Mouse (Mus musculus) liver, embryonic 15.5 days (tissue): ENCODE measurements around the gene Narfl. TPM values are rescaled to one million over a fixed set of nuclear protein-coding genes. Genes with fewer than 3 reads are reported as not detected.

Source experiments
- ATAC-seq: fragments of 200-750 bp; cut with Nextera tagmentation; 2 replicates; pipeline ENCODE4 v1.8.0; 2017; ENCODE audit warnings: moderate number of reproducible peaks, mild to moderate bottlenecking, moderate library complexity; ENCODE audit not compliant: insufficient read depth
- H3K27ac ChIP-seq: fragments of 300-500 bp; sonication (generic); replicated peaks from 2 replicates; pipeline ENCODE4 v1.5.1; 2015; ENCODE audit warnings: mild to moderate bottlenecking, inconsistent platforms
- H3K27me3 ChIP-seq: fragments of 300-500 bp; sonication (generic); 2 replicates; pipeline ENCODE4 v1.6.1; 2015; ENCODE audit warnings: mild to moderate bottlenecking, inconsistent platforms
- H3K36me3 ChIP-seq: fragments of 300-500 bp; sonication (generic); replicated peaks from 2 replicates; pipeline ENCODE4 v1.6.1; 2015; ENCODE audit warnings: moderate library complexity, mild to moderate bottlenecking, inconsistent platforms
- H3K4me1 ChIP-seq: fragments of 300-500 bp; sonication (generic); replicated peaks from 2 replicates; pipeline ENCODE4 v1.6.1; 2015; ENCODE audit warnings: inconsistent platforms
- H3K4me2 ChIP-seq: fragments of 300-500 bp; sonication (generic); 2 replicates; pipeline ENCODE4 v1.6.1; 2015; ENCODE audit warnings: moderate library complexity, mild to moderate bottlenecking, inconsistent platforms
- H3K4me3 ChIP-seq: fragments of 300-500 bp; sonication (generic); replicated peaks from 2 replicates; pipeline ENCODE4 v1.5.1; 2015; ENCODE audit warnings: mild to moderate bottlenecking, inconsistent platforms
- H3K9ac ChIP-seq: fragments of 300-500 bp; sonication (generic); 2 replicates; pipeline ENCODE4 v1.6.1; 2015; ENCODE audit warnings: moderate library complexity, mild to moderate bottlenecking, inconsistent platforms
- H3K9me3 ChIP-seq: fragments of 300-500 bp; sonication (generic); replicated peaks from 2 replicates; pipeline ENCODE4 v1.6.1; 2016; ENCODE audit warnings: inconsistent platforms
- WGBS: fragments of 180-500 bp; shearing (Covaris S2); methylation state at CpG from one replicate; pipeline ENCODE4 v1.1.7; 2015; ENCODE audit warnings: mixed read lengths; ENCODE audit not compliant: insufficient replicate concordance; 5-methylcytosine and 5-hydroxymethylcytosine counted together
- polyA plus RNA-seq: library from polyadenylated mRNA; unstranded; fragments of >200 nt; fragmentation: Nextera tagmentation; extraction: Ambion mirVana; gene quantifications from 2 replicates; pipeline ENCODE4 v1.2.1, GENCODE M21; 2015

The Narfl gene
- polyA plus RNA-seq, 1 experiment from 2014 or later: 13.2 TPM

DNA sequence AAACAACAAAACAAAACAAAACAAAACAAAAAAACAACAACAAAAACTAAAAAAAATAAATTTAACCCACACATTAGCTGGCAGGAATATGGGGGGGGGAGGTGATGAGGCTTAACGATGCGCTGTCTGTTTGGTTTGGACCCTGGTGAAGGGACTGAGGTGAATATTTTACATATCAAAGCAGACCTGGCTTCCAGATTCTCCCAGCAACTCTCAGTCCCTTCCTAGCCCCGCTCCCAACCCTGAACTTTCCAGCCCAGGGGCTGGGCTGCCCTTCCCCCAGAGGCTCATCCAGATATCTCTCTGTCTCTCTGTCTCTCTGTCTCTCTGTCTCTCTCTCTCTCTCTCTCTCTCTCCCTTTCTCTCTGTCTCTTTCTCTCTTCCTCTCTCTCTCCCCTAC, 11.0 kb upstream of the Narfl start:
- WGBS: 18% methylated on average over 3 of the region's 3 CpGs
- H3K4me1 ChIP-seq: no peaks in the 10 kb centered on the region
- no peaks in the 10 kb centered on the region for H3K36me3 ChIP-seq
- peaks cover 14% of the 10 kb centered on the region for H3K27me3 ChIP-seq
- no peak overlapping the region for H3K4me3 ChIP-seq
- no peak for ATAC-seq
- H3K9me3 ChIP-seq: no peaks in the 10 kb centered on the region
- no peak overlapping the region for H3K9ac ChIP-seq
- H3K4me2 ChIP-seq: no peak overlapping the region
- H3K27ac ChIP-seq: no peak overlapping the region

DNA sequence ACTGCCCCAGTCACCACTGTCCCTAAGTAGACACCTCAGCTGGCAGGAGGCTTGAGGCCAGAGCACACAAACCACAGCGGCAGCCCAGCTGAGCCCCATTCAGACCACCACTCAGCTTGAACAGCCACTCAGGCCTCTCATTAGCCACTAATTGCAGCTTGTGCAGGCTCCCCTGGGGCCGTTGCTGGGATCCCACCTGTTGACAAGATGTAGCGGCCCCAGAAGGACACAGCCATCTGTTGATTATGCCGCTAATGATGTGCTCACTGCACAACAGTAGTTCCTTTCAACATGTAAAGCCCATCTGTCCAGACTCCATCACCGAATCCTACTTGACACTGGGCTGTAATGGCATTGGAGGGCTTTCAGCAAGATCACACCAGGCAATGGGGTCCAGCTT, 7.7 kb upstream of the Narfl start:
- H3K27me3 ChIP-seq: peaks cover 19% of the 10 kb centered on the region
- 54% methylated on average over 5 of the region's 5 CpGs for WGBS
- no peaks in the 10 kb centered on the region for H3K36me3 ChIP-seq
- H3K9me3 ChIP-seq: no peaks in the 10 kb centered on the region
- ATAC-seq: no peak
- H3K4me3 ChIP-seq: no peak overlapping the region
- H3K4me2 ChIP-seq: no peak overlapping the region
- H3K9ac ChIP-seq: no peak overlapping the region
- H3K4me1 ChIP-seq: no peaks in the 10 kb centered on the region
- H3K27ac ChIP-seq: no peak overlapping the region

DNA sequence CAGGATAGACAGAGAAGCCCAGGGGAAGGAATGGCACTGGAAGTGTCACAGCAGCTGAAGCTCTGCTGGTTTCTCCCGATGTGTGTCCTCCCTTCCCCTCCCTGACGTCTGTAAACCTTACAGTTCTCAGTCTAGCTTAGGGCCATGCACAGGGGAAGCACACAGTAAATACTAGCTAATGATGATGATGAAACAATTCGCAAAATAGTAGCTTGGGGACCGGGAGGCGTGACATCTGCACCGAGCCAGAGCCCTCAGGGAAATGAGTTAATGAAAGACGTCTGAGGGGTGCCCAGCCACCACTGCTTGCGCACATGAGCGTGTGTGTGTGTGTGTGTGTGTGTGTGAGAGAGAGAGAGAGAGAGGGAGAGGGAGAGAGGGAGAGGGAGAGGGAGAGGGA, 4.2 kb upstream of the Narfl start:
- Histone ChIP-seq H3K27me3 (peaks cover 19% of the 10 kb centered on the region), H3K4me3 (no peak overlapping the region), H3K9ac (no peak overlapping the region), H3K9me3 (no peaks in the 10 kb centered on the region), H3K27ac (no peak overlapping the region), H3K4me2 (no peak overlapping the region), H3K36me3 (no peaks in the 10 kb centered on the region), H3K4me1 (peaks cover 7% of the 10 kb centered on the region)
- no peak for ATAC-seq
- 45% methylated on average over 9 of the region's 9 CpGs for WGBS

DNA sequence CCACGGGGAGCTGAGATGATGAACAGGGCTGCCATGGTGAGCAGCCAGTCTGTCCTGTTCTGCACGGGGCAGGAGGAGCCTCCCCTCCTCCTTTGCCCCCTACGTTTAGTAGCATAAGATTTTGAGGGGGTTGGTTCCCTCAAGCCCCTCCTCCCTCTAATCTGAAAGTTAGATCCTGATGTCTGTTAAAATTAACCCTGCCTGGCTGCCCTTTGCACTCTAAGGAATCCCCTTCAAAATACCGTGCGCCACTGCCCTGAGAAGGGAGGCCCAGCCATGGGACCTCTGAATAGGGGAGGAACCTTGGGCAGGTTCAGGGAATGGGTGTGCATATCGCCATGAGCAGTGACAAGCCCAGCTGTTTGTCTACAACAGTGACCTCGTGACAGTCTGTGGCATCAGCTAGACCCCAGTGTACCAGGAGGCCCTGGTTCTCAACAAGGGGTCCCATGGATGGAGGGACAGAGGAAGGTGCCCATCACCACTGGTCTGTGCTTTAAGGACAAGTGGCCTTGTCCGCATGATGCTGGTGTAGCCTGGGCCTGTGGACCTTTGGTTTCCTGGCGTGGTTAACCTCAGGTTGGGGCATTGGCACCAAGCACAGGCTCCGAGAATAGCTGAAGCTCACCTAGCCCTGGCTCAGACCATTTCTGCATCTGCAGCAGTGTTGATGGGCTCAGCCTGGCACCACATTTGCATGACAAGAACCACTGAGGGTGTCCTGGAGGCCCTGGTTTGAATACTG, 1.9 kb downstream of the Narfl start:
- 64% methylated on average over 10 of the region's 10 CpGs for WGBS
- no peak overlapping the region; the same call in 1 of the 2 replicates for H3K4me2 ChIP-seq
- no peak overlapping the region for H3K27ac ChIP-seq
- no peaks in the 10 kb centered on the region; the same call in none of the 2 replicates for H3K27me3 ChIP-seq
- peaks cover 19% of the 10 kb centered on the region for H3K4me1 ChIP-seq
- ATAC-seq: no peak
- no peak overlapping the region for H3K9ac ChIP-seq
- no peaks in the 10 kb centered on the region for H3K9me3 ChIP-seq
- peaks cover 36% of the 10 kb centered on the region for H3K36me3 ChIP-seq
- no peak overlapping the region for H3K4me3 ChIP-seq

DNA sequence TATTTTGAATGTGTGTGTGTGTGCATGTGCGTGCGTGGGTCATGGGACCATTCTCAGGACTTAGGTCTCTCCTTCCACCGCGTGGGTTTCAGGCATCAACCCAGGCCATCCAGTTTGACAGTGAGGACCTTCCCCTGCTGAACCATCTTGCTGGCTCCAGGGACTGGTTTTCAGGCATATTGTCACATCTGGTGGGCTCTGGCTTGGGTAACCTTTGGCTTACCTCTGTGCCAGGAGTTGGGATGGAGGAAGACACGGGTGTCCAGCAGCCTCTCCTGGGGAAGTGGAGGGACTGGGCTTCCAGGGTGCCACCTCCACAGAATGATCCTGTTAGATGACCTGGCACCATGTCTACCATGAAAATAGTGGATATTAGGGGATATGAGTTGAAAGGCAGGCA, 4.4 kb downstream of the Narfl start:
- Histone ChIP-seq H3K27ac (no peak overlapping the region), H3K4me3 (no peak overlapping the region), H3K36me3 (peaks cover 60% of the 10 kb centered on the region), H3K27me3 (no peaks in the 10 kb centered on the region), H3K9ac (no peak overlapping the region), H3K9me3 (no peaks in the 10 kb centered on the region), H3K4me1 (peaks cover 19% of the 10 kb centered on the region), H3K4me2 (no peak overlapping the region)
- WGBS: 84% methylated on average over 5 of the region's 5 CpGs
- ATAC-seq: no peak

DNA sequence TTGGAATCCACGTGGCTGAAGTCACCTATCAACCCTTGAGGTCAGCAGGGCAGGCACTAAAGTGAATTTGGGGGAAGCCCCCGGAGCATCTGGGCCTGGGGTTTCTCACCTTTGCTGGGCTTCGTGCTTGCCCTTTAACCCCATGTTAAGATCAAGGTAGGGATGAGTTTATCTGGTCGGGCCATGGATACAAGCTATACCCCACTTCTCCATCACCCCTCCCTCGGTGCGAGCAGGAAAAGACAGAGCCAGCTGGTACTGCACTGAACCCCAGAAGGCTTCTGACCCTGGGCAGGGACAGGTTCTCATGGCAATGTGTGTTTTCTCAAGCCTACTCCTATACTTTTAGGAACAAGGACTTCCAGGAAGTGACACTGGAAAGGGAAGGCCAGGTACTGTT, 7.8 kb downstream of the Narfl start:
- Histone ChIP-seq H3K4me2 (no peak overlapping the region), H3K9ac (no peak overlapping the region), H3K27me3 (no peaks in the 10 kb centered on the region), H3K9me3 (no peaks in the 10 kb centered on the region), H3K27ac (no peak overlapping the region), H3K4me3 (no peak overlapping the region), H3K4me1 (peaks cover 18% of the 10 kb centered on the region), H3K36me3 (peaks cover 55% of the 10 kb centered on the region)
- no peak for ATAC-seq
- 73% methylated on average over 6 of the region's 6 CpGs for WGBS

DNA sequence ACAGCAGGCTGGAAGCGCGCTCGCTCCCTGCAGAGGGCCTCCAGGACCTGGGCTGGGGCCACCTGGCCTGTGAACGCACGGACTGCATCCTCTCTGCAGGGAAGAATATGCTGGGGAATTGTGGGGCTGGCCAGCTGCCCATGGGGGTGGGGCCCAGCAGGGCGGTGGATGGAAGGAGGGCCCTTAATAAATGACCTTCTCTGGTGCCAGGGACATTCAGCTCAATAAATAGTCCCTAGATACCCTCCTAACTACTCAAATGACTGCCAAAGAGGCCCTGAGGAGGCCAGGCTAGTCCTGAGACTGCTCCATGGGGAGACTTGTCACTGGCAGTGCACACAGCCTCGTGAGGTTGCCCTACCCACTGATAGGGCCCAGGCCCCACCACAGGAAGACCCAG, 9.5 kb downstream of the Narfl start:
- H3K4me1 ChIP-seq: peaks cover 18% of the 10 kb centered on the region
- no peak for ATAC-seq
- WGBS: 75% methylated on average over 7 of the region's 7 CpGs
- H3K9me3 ChIP-seq: no peaks in the 10 kb centered on the region
- no peak overlapping the region for H3K4me2 ChIP-seq
- no peak overlapping the region for H3K27ac ChIP-seq
- no peaks in the 10 kb centered on the region for H3K27me3 ChIP-seq
- H3K4me3 ChIP-seq: no peak overlapping the region
- H3K36me3 ChIP-seq: peaks cover 47% of the 10 kb centered on the region
- H3K9ac ChIP-seq: no peak overlapping the region

DNA sequence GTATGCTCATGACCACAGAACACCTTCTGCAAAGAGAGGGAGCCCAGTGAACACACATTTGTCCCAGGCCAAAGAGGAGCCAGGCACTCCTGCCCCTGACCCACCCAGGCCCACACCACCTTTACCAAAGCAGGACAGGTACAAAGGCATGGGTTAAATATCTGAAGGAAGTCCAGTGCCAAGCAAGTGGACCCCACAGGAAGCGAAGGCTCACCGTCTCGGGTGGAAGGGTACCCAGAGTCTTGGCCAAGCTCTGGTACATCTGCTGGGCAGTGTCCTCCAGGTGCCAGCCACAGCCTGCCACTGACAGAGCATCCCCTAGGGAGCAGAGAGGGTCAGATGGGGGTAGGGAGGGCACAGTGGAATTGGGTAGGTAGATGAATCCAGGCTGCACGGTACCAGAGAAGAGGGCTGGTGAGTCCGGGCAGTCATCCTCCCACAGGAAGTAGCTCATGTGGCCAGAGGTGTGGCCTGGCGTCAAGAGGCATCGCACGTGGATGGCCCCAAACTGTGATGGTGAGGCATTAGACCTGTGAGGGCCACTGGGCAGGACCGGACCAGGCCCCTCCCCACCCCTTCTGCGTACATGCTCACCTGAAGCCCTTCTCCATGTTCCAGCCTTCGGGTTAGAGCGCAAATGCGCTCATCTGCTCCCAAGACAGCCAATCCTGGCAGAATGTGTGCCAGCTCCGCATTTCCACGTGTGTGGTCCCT, 10.4 kb downstream of the Narfl start:
- Histone ChIP-seq H3K9ac (no peak overlapping the region), H3K4me2 (peak overlapping the region; percentile 87), H3K36me3 (peaks cover 44% of the 10 kb centered on the region), H3K27me3 (no peaks in the 10 kb centered on the region), H3K4me1 (peaks cover 18% of the 10 kb centered on the region), H3K9me3 (no peaks in the 10 kb centered on the region), H3K4me3 (no peak overlapping the region), H3K27ac (no peak overlapping the region)
- WGBS: 81% methylated on average over 15 of the region's 15 CpGs
- no peak for ATAC-seq

DNA sequence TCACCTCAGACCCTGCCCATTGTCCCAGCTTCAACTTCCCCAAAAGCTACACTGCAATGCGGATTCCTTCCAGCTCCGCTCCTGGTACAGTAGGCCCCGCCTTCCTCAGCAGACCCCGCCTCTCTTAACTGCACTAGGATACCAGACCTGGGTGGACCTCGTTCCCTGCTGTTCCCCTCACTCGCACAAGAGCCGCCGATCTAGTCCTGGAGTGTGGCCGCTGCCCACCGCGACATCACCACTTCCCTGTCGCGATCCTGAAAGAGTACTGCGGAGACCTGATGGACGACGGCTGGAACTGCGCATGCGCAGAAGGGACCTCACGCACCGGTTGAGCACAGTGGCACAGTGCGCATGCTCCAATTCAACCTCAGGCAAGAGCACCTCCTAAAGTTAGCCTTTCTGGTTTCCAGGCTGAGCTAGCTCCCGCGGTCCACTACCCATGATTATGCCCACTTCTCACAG, 11.7 kb downstream of the Narfl start, which contains the start of gene Haghl:
Gene Haghl (minus strand): TSS at position 393 of the 465 bp plus-strand sequence.
- Histone ChIP-seq H3K27me3 (no peaks in the 10 kb centered on the region), H3K27ac (peak within 1 kb of the TSS; percentile 74), H3K4me3 (peak within 1 kb of the TSS; percentile 80), H3K9ac (peak within 1 kb of the TSS; percentile 68), H3K4me1 (peaks cover 19% of the 10 kb centered on the region), H3K4me2 (peak within 1 kb of the TSS; percentile 87), H3K9me3 (no peaks in the 10 kb centered on the region), H3K36me3 (peaks cover 40% of the 10 kb centered on the region)
- WGBS: under 1% methylated on average over 23 of the region's 23 CpGs
- ATAC-seq: peak; percentile 86

DNA sequence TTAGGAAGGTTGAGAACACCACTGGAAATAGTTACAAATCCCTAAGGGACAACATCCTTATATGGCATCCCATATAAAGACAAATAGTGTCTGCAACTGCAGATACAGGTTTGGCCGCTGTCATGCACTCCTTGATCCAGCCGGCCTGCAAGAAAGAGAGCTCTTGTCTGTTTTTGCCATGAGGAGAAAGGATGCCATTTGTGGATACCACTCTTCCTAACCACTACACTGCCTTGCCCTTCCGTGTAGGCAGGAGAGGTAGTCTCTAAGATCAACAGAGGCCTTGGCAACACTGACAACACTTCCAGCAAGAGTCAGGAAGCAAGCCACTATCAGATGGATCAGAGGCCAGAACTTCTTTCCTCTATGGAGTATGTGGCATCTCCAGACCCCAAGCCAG, 12.7 kb downstream of the Narfl start, which contains the start of gene Ccdc78:
Gene Ccdc78 (plus strand): TSS at position 301 of the 400 bp plus-strand sequence.
- Histone ChIP-seq H3K9ac (peak within 1 kb of the TSS; percentile 68), H3K4me2 (peak within 1 kb of the TSS; percentile 87), H3K27me3 (no peaks in the 10 kb centered on the region), H3K9me3 (no peaks in the 10 kb centered on the region), H3K36me3 (peaks cover 30% of the 10 kb centered on the region), H3K4me1 (peaks cover 28% of the 10 kb centered on the region), H3K4me3 (peak within 1 kb of the TSS; percentile 80), H3K27ac (peak within 1 kb of the TSS; percentile 74)
- ATAC-seq: no peak
- WGBS: 71% methylated on average over 3 of the region's 3 CpGs

DNA sequence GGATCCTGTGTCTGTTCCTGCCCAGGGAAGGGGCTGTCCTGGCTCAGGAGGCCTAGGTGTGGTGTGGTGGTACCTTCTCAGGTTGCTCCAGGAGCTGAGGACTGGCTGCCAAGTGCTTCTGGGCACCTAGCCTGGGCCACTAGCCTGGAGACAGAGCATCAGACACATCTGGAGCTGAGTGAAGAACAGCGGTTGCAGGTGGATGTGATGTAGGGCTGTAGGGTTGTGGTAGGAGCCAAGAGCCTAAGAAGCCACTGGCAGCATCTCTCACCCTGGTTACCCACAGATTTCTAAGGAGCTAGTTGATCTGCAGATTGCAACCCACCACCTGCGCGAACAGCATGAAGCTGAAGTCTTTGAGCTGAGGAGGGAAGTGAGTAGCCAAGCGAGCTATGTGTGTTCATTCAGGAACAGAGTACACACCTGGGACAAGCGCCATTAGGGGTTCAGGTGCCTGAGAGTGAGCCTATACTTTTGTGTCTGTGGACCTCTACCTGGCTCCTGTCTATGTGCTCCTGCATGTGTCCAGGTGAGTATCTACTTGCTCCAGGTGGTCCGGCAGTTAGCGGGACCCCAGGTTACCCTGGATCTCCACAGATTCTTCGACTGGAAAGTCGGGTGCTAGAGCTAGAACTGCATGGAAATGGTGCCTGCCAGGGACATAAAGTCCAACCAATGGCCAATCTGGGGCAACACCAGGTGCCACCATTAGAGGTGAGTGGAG, 13.4 kb downstream of the Narfl start:
- no peak for ATAC-seq
- peaks cover 35% of the 10 kb centered on the region for H3K4me1 ChIP-seq
- no peak overlapping the region for H3K9ac ChIP-seq
- H3K27ac ChIP-seq: no peak overlapping the region
- no peak overlapping the region for H3K4me2 ChIP-seq
- WGBS: 73% methylated on average over 9 of the region's 9 CpGs
- H3K9me3 ChIP-seq: no peaks in the 10 kb centered on the region
- H3K36me3 ChIP-seq: peaks cover 24% of the 10 kb centered on the region
- no peaks in the 10 kb centered on the region for H3K27me3 ChIP-seq
- no peak overlapping the region for H3K4me3 ChIP-seq
